Mouse (Mus musculus): ENCODE data around the gene Ripply2. TPM values are rescaled to one million over a fixed set of nuclear protein-coding genes. Genes with fewer than 3 reads are reported as not detected.

The Ripply2 gene
- polyA plus RNA-seq, 1 experiment, result not detected

DNA sequence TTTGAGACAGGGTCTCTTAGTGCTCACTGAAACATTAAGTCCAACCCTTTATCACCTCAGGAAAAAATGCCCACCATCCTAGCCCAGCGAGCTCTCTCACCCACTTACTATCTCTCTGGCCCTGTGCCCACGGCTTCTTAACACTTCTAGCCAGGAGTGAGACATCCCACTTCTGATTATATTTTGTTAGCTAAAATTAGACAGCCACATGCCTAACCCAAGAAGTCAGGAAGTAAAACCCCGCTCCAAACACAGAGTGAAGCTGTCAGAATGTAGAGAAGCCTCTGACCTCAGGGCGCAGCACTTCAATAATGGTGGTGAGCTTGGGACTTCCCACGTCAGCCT, 9.9 kb upstream of the Ripply2 start:
- TF ChIP-seq MAX (IDR thresholded peaks at IDR 0.05) (no peak), FOSL1 (IDR thresholded peaks at IDR 0.05; ENCODE audit: insufficient read depth, low read length, poor library complexity, severe bottlenecking) (no peak), MYOG (IDR thresholded peaks at IDR 0.05; ENCODE audit: control insufficient read depth, extremely low read depth, insufficient read length) (no peak), CEBPB (IDR thresholded peaks at IDR 0.05; ENCODE audit: low read depth) (no peak), USF1 (IDR thresholded peaks at IDR 0.05; ENCODE audit: low read depth) (no peak), CTCF (IDR thresholded peaks at IDR 0.05; ENCODE audit: control insufficient read depth, insufficient read depth, insufficient read length) (no peak), MYOD1 (IDR thresholded peaks at IDR 0.05; ENCODE audit: control insufficient read depth, insufficient read length, low read depth) (no peak)
- H3K79me3 ChIP-seq (ENCODE audit: low read depth), result no peaks in the 10 kb centered on the region
- no peak overlapping the region for H3K4me3 ChIP-seq (ENCODE audit: insufficient read depth, poor library complexity, severe bottlenecking)
- no peaks in the 10 kb centered on the region for H3K36me3 ChIP-seq (ENCODE audit: control insufficient read depth, insufficient read depth)
- no peak overlapping the region for H3ac ChIP-seq (ENCODE audit: control insufficient read depth, insufficient read length, low read depth)
- H3K79me2 ChIP-seq (ENCODE audit: control insufficient read depth, insufficient read depth), result no peaks in the 10 kb centered on the region
- H3K27me3 ChIP-seq (ENCODE audit: control insufficient read depth, insufficient read depth, insufficient read length), result no peaks in the 10 kb centered on the region

DNA sequence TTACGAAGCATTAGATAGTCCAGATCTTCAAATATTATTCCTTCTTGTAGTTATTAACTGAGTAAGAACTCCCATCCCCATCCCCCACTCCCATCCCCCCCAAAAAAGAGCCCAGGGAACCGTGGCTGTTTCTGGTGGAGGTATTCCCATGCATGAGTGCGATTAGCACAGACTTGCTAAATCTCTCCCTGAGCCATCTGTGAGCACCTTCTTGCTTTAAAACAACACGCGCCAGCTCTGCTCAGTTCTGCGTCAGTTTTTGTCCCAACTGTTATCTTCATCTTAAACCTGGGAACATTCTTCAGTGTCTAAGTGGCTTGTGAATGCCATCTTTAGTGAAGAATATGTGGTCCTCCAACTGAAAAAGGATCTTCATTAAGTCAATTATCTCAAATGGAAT, 6.8 kb upstream of the Ripply2 start:
- no peaks in the 10 kb centered on the region for H3K79me2 ChIP-seq (ENCODE audit: control insufficient read depth, insufficient read depth)
- H3K36me3 ChIP-seq (ENCODE audit: control insufficient read depth, insufficient read depth), result no peaks in the 10 kb centered on the region
- no peaks in the 10 kb centered on the region for H3K79me3 ChIP-seq (ENCODE audit: low read depth)
- no peak overlapping the region for H3K4me3 ChIP-seq (ENCODE audit: insufficient read depth, poor library complexity, severe bottlenecking)
- no peaks in the 10 kb centered on the region for H3K27me3 ChIP-seq (ENCODE audit: control insufficient read depth, insufficient read depth, insufficient read length)
- TF ChIP-seq MAX (IDR thresholded peaks at IDR 0.05) (no peak), MYOD1 (IDR thresholded peaks at IDR 0.05; ENCODE audit: control insufficient read depth, insufficient read length, low read depth) (no peak), FOSL1 (IDR thresholded peaks at IDR 0.05; ENCODE audit: insufficient read depth, low read length, poor library complexity, severe bottlenecking) (no peak), CEBPB (IDR thresholded peaks at IDR 0.05; ENCODE audit: low read depth) (no peak)
- H3ac ChIP-seq (ENCODE audit: control insufficient read depth, insufficient read length, low read depth), result no peak overlapping the region

DNA sequence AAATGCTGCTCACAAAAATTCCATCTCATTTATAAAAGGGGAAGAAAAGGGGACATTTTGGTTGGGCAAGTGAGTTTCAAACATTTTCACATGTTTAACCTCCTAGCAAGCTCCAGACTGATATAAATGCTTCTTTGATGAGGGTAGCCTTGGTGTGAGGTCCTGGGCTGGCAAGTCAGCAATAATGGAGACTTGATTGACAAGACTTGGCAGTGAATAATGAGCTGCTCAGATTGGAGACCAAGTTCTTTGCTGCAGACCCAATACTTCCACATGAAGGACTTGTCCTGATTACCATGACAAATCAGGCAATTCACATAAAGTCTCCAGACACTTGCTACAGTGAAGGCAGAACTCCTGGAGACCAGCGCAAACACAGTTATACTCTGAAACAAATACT, 6.4 kb upstream of the Ripply2 start:
- TF ChIP-seq MYOG (IDR thresholded peaks at IDR 0.05; ENCODE audit: control insufficient read depth, extremely low read depth, insufficient read length) (no peak), CTCF (IDR thresholded peaks at IDR 0.05; ENCODE audit: control insufficient read depth, insufficient read depth, insufficient read length) (no peak), MAX (IDR thresholded peaks at IDR 0.05) (no peak)
- Histone ChIP-seq H3K36me3 (ENCODE audit: control insufficient read depth, insufficient read depth) (no peaks in the 10 kb centered on the region), H3K4me3 (ENCODE audit: insufficient read depth, poor library complexity, severe bottlenecking) (no peak overlapping the region), H3K79me2 (ENCODE audit: control insufficient read depth, insufficient read depth) (no peaks in the 10 kb centered on the region), H3K79me3 (ENCODE audit: low read depth) (no peaks in the 10 kb centered on the region), H3K27me3 (ENCODE audit: control insufficient read depth, insufficient read depth, insufficient read length) (no peaks in the 10 kb centered on the region), H3ac (ENCODE audit: control insufficient read depth, insufficient read length, low read depth) (no peak overlapping the region)

DNA sequence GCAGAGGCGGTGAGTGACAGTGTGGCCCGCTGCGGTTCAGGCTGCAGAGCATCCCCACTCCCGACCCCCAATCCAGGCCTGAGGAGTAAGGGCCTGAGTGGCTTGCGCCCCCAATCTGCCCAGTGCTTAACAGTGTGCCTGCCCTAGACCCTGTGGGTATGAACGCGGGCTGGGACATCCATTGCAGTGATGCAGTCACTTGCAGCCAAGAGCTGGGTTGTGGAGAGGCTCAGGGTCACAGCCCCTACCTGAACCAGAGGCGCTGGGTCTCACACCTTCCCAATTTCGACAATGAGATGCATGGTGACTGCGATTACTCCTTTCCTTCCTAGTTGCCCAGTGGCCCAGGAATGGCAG, 579 bp downstream of the Ripply2 start:
- Histone ChIP-seq H3K79me2 (ENCODE audit: control insufficient read depth, insufficient read depth) (no peaks in the 10 kb centered on the region), H3ac (ENCODE audit: control insufficient read depth, insufficient read length, low read depth) (no peak overlapping the region), H3K4me3 (ENCODE audit: insufficient read depth, poor library complexity, severe bottlenecking) (no peak overlapping the region), H3K27me3 (ENCODE audit: control insufficient read depth, insufficient read depth, insufficient read length) (peaks cover 14% of the 10 kb centered on the region), H3K36me3 (ENCODE audit: control insufficient read depth, insufficient read depth) (no peaks in the 10 kb centered on the region), H3K79me3 (ENCODE audit: low read depth) (no peaks in the 10 kb centered on the region)
- TF ChIP-seq MYOD1 (IDR thresholded peaks at IDR 0.05; ENCODE audit: control insufficient read depth, insufficient read length, low read depth) (no peak), CTCF (IDR thresholded peaks at IDR 0.05; ENCODE audit: control insufficient read depth, insufficient read depth, insufficient read length) (no peak), CEBPB (IDR thresholded peaks at IDR 0.05; ENCODE audit: low read depth) (no peak), FOSL1 (IDR thresholded peaks at IDR 0.05; ENCODE audit: insufficient read depth, low read length, poor library complexity, severe bottlenecking) (no peak), MAX (IDR thresholded peaks at IDR 0.05) (no peak), MYOG (IDR thresholded peaks at IDR 0.05; ENCODE audit: control insufficient read depth, extremely low read depth, insufficient read length) (no peak), USF1 (IDR thresholded peaks at IDR 0.05; ENCODE audit: low read depth) (no peak)

DNA sequence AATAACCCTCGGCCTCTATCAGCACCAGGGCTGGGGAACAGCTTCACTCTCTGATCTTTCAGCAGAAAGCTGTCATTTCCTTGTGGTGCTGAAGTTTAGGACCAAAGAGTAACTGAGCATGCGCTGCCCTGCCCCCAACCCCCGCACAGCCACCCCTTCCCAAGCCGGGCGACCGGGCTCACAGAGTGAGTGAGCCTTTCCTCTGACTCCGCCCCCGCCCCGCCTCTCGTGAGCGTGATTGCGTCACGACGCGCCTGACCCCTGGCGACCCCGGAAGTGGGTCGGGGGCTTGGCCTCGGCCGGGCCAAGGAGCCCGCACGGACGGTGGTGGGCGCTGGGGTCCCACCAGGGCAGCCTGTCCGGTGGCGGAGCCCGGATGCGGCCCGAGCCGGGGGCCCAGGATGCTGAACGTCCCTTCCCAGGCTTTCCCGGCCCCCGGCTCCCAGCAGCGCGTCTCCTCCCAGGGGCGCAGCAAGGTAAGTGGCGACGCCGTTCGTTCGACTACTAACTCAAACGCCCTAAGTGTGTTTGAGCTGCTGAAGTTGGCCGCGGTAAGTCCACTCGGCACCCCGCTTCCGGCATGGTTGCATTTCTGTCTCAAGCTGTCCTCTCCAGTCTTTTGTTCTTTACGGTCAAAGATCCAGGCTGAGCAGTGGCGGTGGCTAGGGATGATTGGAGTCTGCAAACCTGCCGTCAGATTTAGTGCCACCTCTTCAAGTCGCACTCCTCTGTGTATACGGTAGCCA, 6.6 kb downstream of the Ripply2 start, which contains the start of gene Cyb5r4:
Gene Cyb5r4 (plus strand): TSS at position 237 of the 746 bp plus-strand sequence.
- Histone ChIP-seq H3K79me3 (ENCODE audit: low read depth) (no peaks in the 10 kb centered on the region), H3K36me3 (ENCODE audit: control insufficient read depth, insufficient read depth) (no peaks in the 10 kb centered on the region), H3K4me3 (ENCODE audit: insufficient read depth, poor library complexity, severe bottlenecking) (peak within 1 kb of the TSS; percentile 56), H3ac (ENCODE audit: control insufficient read depth, insufficient read length, low read depth) (peak within 1 kb of the TSS; percentile 57), H3K27me3 (ENCODE audit: control insufficient read depth, insufficient read depth, insufficient read length) (no peaks in the 10 kb centered on the region), H3K79me2 (ENCODE audit: control insufficient read depth, insufficient read depth) (peaks cover 14% of the 10 kb centered on the region)
- TF ChIP-seq MAX (IDR thresholded peaks at IDR 0.05) (peak; percentile 71), MYOD1 (IDR thresholded peaks at IDR 0.05; ENCODE audit: control insufficient read depth, insufficient read length, low read depth) (no peak), CEBPB (IDR thresholded peaks at IDR 0.05; ENCODE audit: low read depth) (peak; percentile 60)

DNA sequence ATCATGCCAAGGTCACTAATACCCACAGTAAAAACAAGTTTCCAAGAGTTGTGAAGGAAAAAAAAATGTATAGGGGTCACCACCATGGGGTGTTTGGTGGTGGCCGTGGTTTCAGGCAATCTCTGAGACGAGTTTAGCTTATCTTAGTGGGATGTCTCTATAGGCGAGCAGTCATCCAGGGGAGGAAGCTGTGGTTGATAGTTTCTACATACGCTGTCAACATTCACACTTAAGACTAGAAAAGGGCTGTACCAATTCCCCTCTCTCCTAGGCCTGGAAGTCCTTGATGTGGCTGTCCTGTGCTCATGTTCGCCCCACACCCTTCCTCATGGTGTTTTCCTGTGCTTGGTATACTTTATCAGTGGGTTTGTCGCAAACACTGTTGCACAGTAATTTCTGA, 10.4 kb downstream of the Ripply2 start:
- no peak overlapping the region for H3ac ChIP-seq (ENCODE audit: control insufficient read depth, insufficient read length, low read depth)
- peaks cover 14% of the 10 kb centered on the region for H3K79me2 ChIP-seq (ENCODE audit: control insufficient read depth, insufficient read depth)
- no peaks in the 10 kb centered on the region for H3K36me3 ChIP-seq (ENCODE audit: control insufficient read depth, insufficient read depth)
- TF ChIP-seq MYOD1 (IDR thresholded peaks at IDR 0.05; ENCODE audit: control insufficient read depth, insufficient read length, low read depth), result no peak
- TF ChIP-seq MYOG (IDR thresholded peaks at IDR 0.05; ENCODE audit: control insufficient read depth, extremely low read depth, insufficient read length), result no peak
- TF ChIP-seq FOSL1 (IDR thresholded peaks at IDR 0.05; ENCODE audit: insufficient read depth, low read length, poor library complexity, severe bottlenecking), result no peak
- TF ChIP-seq MAX (IDR thresholded peaks at IDR 0.05), result no peak
- TF ChIP-seq CEBPB (IDR thresholded peaks at IDR 0.05; ENCODE audit: low read depth), result no peak
- TF ChIP-seq CTCF (IDR thresholded peaks at IDR 0.05; ENCODE audit: control insufficient read depth, insufficient read depth, insufficient read length), result no peak
- TF ChIP-seq USF1 (IDR thresholded peaks at IDR 0.05; ENCODE audit: low read depth), result no peak
- no peak overlapping the region for H3K4me3 ChIP-seq (ENCODE audit: insufficient read depth, poor library complexity, severe bottlenecking)
- H3K79me3 ChIP-seq (ENCODE audit: low read depth), result no peaks in the 10 kb centered on the region
- no peaks in the 10 kb centered on the region for H3K27me3 ChIP-seq (ENCODE audit: control insufficient read depth, insufficient read depth, insufficient read length)
